Mouse (Mus musculus): ENCODE data around the gene Apol6. TPM values are rescaled to one million over a fixed set of nuclear protein-coding genes. Genes with fewer than 3 reads are reported as not detected.

Apol6 gene
- polyA plus RNA-seq, 1 experiment = not detected

DNA sequence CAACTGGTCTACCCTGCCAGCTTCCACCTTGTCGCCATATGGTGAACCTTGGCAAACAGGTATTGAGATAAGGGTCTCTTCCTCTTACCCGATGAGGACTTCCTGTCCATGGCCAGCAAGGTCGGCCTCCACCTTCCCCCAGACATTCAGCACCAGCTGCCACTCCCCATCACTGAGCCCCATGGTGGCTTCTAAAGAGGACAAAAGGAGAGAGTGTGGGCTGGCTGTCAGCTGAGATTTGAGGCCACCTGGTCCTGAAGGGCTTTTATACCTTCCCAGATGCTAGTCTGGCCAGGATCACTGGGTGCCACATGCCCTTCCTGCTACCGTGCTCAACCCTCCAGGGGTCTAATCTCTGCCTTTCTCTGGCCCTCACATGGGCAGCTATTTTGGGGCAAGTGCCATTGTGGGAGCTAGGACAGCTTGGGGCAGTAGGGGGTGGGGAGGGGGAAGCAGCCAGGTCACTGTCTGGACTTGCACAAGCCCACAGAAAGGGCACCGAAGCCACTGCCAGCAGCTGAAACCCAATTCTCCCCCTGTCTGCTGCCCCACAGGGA lies 22.1 kb upstream of the Apol6 start:
- no peak for TF ChIP-seq CTCF (IDR thresholded peaks at IDR 0.05; ENCODE audit: control insufficient read depth, insufficient read depth, low read length)
- TF ChIP-seq POLR2A (IDR thresholded peaks at IDR 0.05; ENCODE audit: borderline replicate concordance, control insufficient read depth, low read depth, low read length) = no peak
- WGBS = 39% methylated on average over 5 of the region's 5 CpGs
- Histone ChIP-seq H3K27ac (ENCODE audit: control insufficient read depth, insufficient read depth, low read depth, low read length, poor library complexity) (no peak overlapping the region), H3K4me1 (ENCODE audit: control insufficient read depth, insufficient read depth, low read length) (no peaks in the 10 kb centered on the region), H3K4me3 (replicated peaks; ENCODE audit: control insufficient read depth, low read depth, low read length) (no peak overlapping the region)

- Histone ChIP-seq H3K27ac (ENCODE audit: control insufficient read depth, insufficient read depth, low read depth, low read length, poor library complexity) (no peak overlapping the region), H3K4me1 (ENCODE audit: control insufficient read depth, insufficient read depth, low read length) (no peaks in the 10 kb centered on the region), H3K4me3 (replicated peaks; ENCODE audit: control insufficient read depth, low read depth, low read length) (no peak overlapping the region)
- no peak for TF ChIP-seq POLR2A (IDR thresholded peaks at IDR 0.05; ENCODE audit: borderline replicate concordance, control insufficient read depth, low read depth, low read length)
- TF ChIP-seq CTCF (IDR thresholded peaks at IDR 0.05; ENCODE audit: control insufficient read depth, insufficient read depth, low read length) = no peak
- WGBS = 75% methylated on average over 5 of the region's 5 CpGs
These were observed 18.5 kb upstream of the Apol6 start for GRCm38 (mm10) chr15:77025884-77026583.

DNA sequence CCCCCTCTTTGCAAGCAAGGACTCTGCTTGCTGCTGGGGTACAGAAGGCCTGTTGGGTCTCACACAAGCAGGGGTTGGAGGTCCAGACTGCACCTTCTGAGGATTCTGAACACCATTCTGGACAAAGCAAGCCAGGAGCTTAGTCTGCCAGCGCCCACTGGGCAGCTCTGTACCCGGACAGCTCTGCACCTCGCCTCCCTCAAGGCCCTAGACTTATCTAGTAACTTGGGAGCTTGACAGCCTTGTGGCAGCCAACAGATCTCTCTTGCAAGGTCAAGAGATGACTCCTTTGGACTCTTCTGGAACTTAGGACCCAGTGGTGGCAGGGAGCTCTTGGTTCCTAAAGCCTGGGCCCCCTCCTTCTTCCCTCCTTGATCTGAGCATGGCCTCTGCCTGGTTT lies 17.4 kb upstream of the Apol6 start:
- TF ChIP-seq CTCF (IDR thresholded peaks at IDR 0.05; ENCODE audit: control insufficient read depth, insufficient read depth, low read length) (no peak), POLR2A (IDR thresholded peaks at IDR 0.05; ENCODE audit: borderline replicate concordance, control insufficient read depth, low read depth, low read length) (no peak)
- no peak overlapping the region for H3K4me3 ChIP-seq (replicated peaks; ENCODE audit: control insufficient read depth, low read depth, low read length)
- H3K27ac ChIP-seq (ENCODE audit: control insufficient read depth, insufficient read depth, low read depth, low read length, poor library complexity) = no peak overlapping the region
- 75% methylated on average over 3 of the region's 3 CpGs for WGBS
- H3K4me1 ChIP-seq (ENCODE audit: control insufficient read depth, insufficient read depth, low read length) = no peaks in the 10 kb centered on the region

GRCm38 (mm10) chr15:77027675-77028074 lies 16.9 kb upstream of the Apol6 start:
- Histone ChIP-seq H3K4me1 (ENCODE audit: control insufficient read depth, insufficient read depth, low read length) (no peaks in the 10 kb centered on the region), H3K27ac (ENCODE audit: control insufficient read depth, insufficient read depth, low read depth, low read length, poor library complexity) (no peak overlapping the region), H3K4me3 (replicated peaks; ENCODE audit: control insufficient read depth, low read depth, low read length) (no peak overlapping the region)
- no peak for TF ChIP-seq CTCF (IDR thresholded peaks at IDR 0.05; ENCODE audit: control insufficient read depth, insufficient read depth, low read length)
- WGBS = 79% methylated on average over 6 of the region's 6 CpGs

DNA sequence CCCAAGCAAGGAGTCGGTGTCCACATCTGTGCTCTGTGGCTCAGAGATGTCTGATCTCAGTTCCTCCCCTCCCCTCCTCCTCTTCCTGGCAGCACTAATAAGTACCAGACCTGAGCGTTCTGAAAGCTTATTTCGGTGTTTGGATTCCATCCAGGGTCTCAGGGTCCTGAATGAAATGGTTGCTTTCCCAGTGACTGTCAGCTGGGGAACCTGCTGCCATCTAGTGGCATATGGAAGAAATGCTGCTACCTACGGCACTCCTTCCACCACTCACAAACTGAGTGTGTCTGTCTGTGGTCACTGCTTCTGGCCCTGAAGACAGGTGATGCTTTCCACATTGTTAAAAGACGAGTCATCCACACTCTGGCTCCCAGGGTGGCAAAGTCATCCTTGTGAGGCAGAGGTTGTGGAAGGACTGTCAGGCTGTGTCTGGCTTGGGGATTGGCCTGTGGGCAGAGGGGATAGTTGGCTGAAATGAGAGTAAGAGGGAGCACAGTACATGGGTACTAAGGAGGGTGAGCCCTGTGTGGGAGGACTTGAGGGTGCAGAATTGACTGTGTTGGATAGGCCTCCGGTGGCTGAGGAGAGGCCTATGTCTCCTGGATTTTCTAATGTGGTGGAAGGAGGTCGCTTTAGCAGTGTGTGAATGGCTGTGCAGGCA lies 15.1 kb upstream of the Apol6 start:
- TF ChIP-seq POLR2A (IDR thresholded peaks at IDR 0.05; ENCODE audit: borderline replicate concordance, control insufficient read depth, low read depth, low read length) = no peak
- TF ChIP-seq CTCF (IDR thresholded peaks at IDR 0.05; ENCODE audit: control insufficient read depth, insufficient read depth, low read length) = peak; percentile 77
- H3K4me1 ChIP-seq (ENCODE audit: control insufficient read depth, insufficient read depth, low read length) = no peaks in the 10 kb centered on the region
- H3K4me3 ChIP-seq (replicated peaks; ENCODE audit: control insufficient read depth, low read depth, low read length) = no peak overlapping the region
- H3K27ac ChIP-seq (ENCODE audit: control insufficient read depth, insufficient read depth, low read depth, low read length, poor library complexity) = no peak overlapping the region
- 30% methylated on average over 7 of the region's 7 CpGs for WGBS

DNA sequence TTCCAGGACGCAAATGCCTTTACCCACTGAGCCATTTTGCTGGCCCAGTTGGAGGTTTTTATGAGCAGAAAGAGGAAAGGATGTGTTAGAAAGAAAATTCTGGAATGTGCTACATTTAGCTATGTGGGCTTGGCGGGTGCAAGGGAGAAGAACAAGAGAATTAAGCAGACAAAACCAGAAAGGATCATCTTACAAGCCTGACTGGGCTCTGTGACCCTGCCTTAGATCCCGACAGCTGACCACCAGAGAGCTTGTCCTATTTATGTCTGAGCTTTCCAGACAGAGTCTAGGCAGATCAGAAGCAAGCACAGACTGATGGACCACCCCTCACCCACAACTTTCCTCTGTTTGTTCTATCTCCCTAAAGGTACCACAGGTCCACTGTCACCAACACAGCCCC lies 13.3 kb upstream of the Apol6 start:
- Histone ChIP-seq H3K27ac (ENCODE audit: control insufficient read depth, insufficient read depth, low read depth, low read length, poor library complexity) (no peak overlapping the region), H3K4me3 (replicated peaks; ENCODE audit: control insufficient read depth, low read depth, low read length) (no peak overlapping the region), H3K4me1 (ENCODE audit: control insufficient read depth, insufficient read depth, low read length) (no peaks in the 10 kb centered on the region)
- 71% methylated on average over 3 of the region's 3 CpGs for WGBS
- TF ChIP-seq CTCF (IDR thresholded peaks at IDR 0.05; ENCODE audit: control insufficient read depth, insufficient read depth, low read length) (no peak), POLR2A (IDR thresholded peaks at IDR 0.05; ENCODE audit: borderline replicate concordance, control insufficient read depth, low read depth, low read length) (no peak)

- no peak overlapping the region for H3K4me3 ChIP-seq (replicated peaks; ENCODE audit: control insufficient read depth, low read depth, low read length)
- H3K4me1 ChIP-seq (ENCODE audit: control insufficient read depth, insufficient read depth, low read length) = no peaks in the 10 kb centered on the region
- TF ChIP-seq POLR2A (IDR thresholded peaks at IDR 0.05; ENCODE audit: borderline replicate concordance, control insufficient read depth, low read depth, low read length) (no peak), CTCF (IDR thresholded peaks at IDR 0.05; ENCODE audit: control insufficient read depth, insufficient read depth, low read length) (no peak)
- 80% methylated on average over 6 of the region's 6 CpGs for WGBS
- no peak overlapping the region for H3K27ac ChIP-seq (ENCODE audit: control insufficient read depth, insufficient read depth, low read depth, low read length, poor library complexity)
These were observed 10.0 kb upstream of the Apol6 start for GRCm38 (mm10) chr15:77034526-77034925.

DNA sequence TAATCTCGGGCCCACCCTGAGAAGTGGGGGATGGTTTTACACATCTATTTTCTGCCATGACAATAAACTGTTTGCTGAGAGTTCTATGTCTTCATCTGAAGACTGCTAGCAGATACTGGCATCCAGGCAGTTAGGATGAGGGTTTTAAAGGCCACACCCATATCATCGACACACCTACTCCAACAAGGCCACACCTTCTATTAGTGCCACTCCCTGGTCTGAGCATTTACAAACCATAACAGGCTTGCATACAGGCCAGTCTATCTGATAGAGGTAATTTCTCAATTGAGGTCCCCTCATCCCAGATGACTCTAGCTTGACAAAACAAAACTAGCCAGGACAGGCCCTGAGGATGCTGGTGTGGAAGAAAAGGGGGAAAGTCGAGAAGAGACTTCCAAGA lies 8.9 kb upstream of the Apol6 start:
- no peak for TF ChIP-seq POLR2A (IDR thresholded peaks at IDR 0.05; ENCODE audit: borderline replicate concordance, control insufficient read depth, low read depth, low read length)
- TF ChIP-seq CTCF (IDR thresholded peaks at IDR 0.05; ENCODE audit: control insufficient read depth, insufficient read depth, low read length) = no peak
- H3K4me1 ChIP-seq (ENCODE audit: control insufficient read depth, insufficient read depth, low read length) = no peaks in the 10 kb centered on the region
- WGBS = 73% methylated on average over 3 of the region's 3 CpGs
- H3K27ac ChIP-seq (ENCODE audit: control insufficient read depth, insufficient read depth, low read depth, low read length, poor library complexity) = no peak overlapping the region
- no peak overlapping the region for H3K4me3 ChIP-seq (replicated peaks; ENCODE audit: control insufficient read depth, low read depth, low read length)
